Mouse (Mus musculus) CD4-positive naive resting alpha-beta T cell, adult 76 days (primary cell): Measurements from ENCODE around the gene Mbd3l2. TPM values are rescaled to one million over a fixed set of nuclear protein-coding genes. Genes with fewer than 3 reads are reported as not detected.

Experiments used
- total RNA-seq: library from RNA; stranded (reverse); gene quantifications from one replicate; pipeline ENCODE4 v1.2.4, GENCODE M21; 2023

Gene Mbd3l2
- total RNA-seq = not detected

DNA sequence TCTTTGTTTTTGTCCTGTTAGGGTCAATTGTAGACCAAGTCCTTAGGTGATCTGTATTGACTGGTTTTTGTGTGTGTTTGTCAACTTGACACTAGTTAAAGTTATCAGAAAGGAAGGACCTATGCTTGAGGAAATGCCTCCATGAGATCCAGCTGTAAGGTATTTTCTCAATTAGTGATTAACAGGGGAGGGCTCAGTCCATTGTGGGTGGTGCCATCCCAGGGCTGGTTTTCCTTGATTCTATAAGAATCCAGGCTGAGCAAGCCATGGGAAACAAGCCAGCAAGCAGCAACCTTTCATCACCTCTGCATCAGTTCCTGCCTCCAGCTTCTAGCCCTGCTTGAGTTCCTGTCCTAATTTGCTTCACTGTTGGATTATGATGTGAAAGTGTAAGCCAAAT, at the start of gene Mbd3l2:
Gene Mbd3l2, plus strand, starts transcription at position 301 of the 400 bp plus-strand sequence.

DNA sequence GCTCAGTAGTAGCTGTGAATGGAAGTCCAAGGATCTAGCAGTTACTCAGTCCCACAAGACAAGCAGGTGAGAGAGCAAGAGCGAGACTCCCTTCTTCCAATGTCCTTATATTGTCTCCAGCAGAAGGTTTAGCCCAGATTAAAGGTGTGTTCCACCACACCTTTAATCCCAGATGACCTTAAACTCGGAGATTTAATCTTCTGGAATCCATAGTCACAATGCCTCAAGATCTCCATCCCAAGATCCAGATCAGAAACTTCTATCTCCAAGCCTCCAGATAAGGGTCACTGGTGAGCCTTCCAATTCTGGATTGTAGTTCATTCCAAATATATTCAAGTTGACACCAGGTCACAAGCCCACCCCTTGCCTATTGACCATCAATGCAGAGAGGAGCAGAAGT, 27.6 kb upstream of the Mbd3l2 start, which contains the start of gene Naalad2:
Gene Naalad2, minus strand, starts transcription at position 101 of the 400 bp plus-strand sequence.

DNA sequence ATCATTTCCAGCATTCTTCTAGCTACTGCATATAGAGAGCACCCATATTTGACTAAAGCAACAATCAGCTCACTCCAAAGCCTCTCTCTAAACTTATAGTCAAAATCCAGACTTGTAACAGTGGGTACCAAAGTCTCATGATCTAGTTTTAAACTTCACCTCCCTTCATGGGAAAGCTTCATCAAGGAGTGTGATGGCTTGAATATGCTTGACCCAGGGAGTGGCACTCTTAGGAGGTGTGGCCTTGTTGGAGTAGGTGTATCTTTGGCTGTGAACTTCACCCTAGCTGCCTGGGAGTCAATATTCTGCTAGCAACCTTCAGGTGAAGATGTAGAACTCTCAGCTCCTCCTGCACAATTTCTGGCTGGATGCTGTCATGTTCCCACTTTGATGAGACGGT, 26.3 kb upstream of the Mbd3l2 start, which contains the start of gene Ubtfl1:
Gene Ubtfl1, plus strand, starts transcription at position 301 of the 400 bp plus-strand sequence.

DNA sequence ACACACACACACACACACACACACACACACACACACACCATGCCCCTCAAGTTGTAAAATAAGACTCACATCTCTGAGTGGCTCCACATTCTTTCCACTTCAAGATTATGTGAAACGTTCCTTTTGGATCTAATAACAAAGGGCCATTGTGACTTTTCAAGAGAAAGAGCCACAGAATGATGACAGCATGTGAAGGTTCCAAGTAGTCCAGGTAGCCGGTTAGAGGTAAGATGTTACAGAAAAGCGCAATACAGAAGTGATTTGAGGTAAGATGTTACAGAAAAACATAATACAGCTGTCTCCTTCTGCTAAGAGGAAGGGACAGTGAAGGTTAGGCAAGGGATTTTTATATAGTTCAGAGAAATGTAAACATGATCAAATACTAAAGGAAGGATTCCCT, 47.7 kb downstream of the Mbd3l2 start, which contains the start of the genes Zfp558 and Mbd3l1:
Gene Zfp558, minus strand, starts transcription at position 101 of the 400 bp plus-strand sequence.
Gene Mbd3l1, plus strand, starts transcription at position 192 of the 400 bp plus-strand sequence.

Other genes starting within 250 kb of the Mbd3l2 start
- gene Chordc1, start 138.5 kb upstream of the Mbd3l2 start, total RNA-seq = 92.7 TPM
- gene Naalad2, start 27.7 kb upstream of the Mbd3l2 start, total RNA-seq = not detected
- gene Ubtfl1, start 26.2 kb upstream of the Mbd3l2 start, total RNA-seq = not detected
- 2.2 TPM for gene Zfp558, start 47.6 kb downstream of the Mbd3l2 start, total RNA-seq
- not detected for gene Mbd3l1, start 47.7 kb downstream of the Mbd3l2 start, total RNA-seq
- gene Muc16, start 243.9 kb downstream of the Mbd3l2 start, total RNA-seq = 0.41 TPM